Mouse (Mus musculus) T-helper 2 cell (primary cell): ENCODE data around the gene Aknad1.

Experiments used
- in situ Hi-C: fragments of 300-600 bp; cut with MboI, MseI; formaldehyde crosslinking; loops from one replicate; pipeline ENCODE4 v1.15.1; 2025; ENCODE audit warnings: high pct_unique_total_duplicates

The Aknad1 gene

GRCm38 (mm10) chr3:108751061-108751460 is 11.6 kb downstream of the Aknad1 start:
- in situ Hi-C loops = no loop called here

GRCm38 (mm10) chr3:108751691-108752090 is 12.2 kb downstream of the Aknad1 start:
- in situ Hi-C loops = no loop called here

- in situ Hi-C loops = no loop called here
These were observed 15.1 kb downstream of the Aknad1 start for GRCm38 (mm10) chr3:108754541-108754940.

- in situ Hi-C loops = no loop called here
These were observed 16.1 kb downstream of the Aknad1 start for GRCm38 (mm10) chr3:108755542-108755941.

- in situ Hi-C loops = no loop called here
These were observed 16.7 kb downstream of the Aknad1 start for GRCm38 (mm10) chr3:108756131-108756530.

- in situ Hi-C loops = no loop called here
These were observed 18.1 kb downstream of the Aknad1 start for GRCm38 (mm10) chr3:108757570-108757969.

GRCm38 (mm10) chr3:108759566-108760420 is 20.3 kb downstream of the Aknad1 start:
- in situ Hi-C loops = no loop called here

- in situ Hi-C loops = no loop called here
These were observed 23.2 kb downstream of the Aknad1 start for GRCm38 (mm10) chr3:108762597-108763111.

- in situ Hi-C loops = no loop called here
These were observed 24.2 kb downstream of the Aknad1 start for GRCm38 (mm10) chr3:108763691-108764090.

- in situ Hi-C loops = loop anchor here (5.0 kb wide), 1 partner anchor 38 kb away; no protein-coding TSS in a partner anchor
These were observed 25.5 kb downstream of the Aknad1 start for GRCm38 (mm10) chr3:108764976-108765375.

- in situ Hi-C loops = loop anchor here (5.0 kb wide), 1 partner anchor 38 kb away; no protein-coding TSS in a partner anchor
These were observed 26.0 kb downstream of the Aknad1 start for GRCm38 (mm10) chr3:108765476-108765875.

- in situ Hi-C loops = loop anchor here (5.0 kb wide), 1 partner anchor 40 kb away; no protein-coding TSS in a partner anchor
These were observed 27.5 kb downstream of the Aknad1 start for GRCm38 (mm10) chr3:108766943-108767342.

- in situ Hi-C loops = loop anchor here (5.0 kb wide), 1 partner anchor 40 kb away; no protein-coding TSS in a partner anchor
These were observed 28.0 kb downstream of the Aknad1 start for GRCm38 (mm10) chr3:108767416-108767815.

- in situ Hi-C loops = loop anchor here (5.0 kb wide), 1 partner anchor 42 kb away; no protein-coding TSS in a partner anchor
These were observed 30.1 kb downstream of the Aknad1 start for GRCm38 (mm10) chr3:108769547-108769946.

GRCm38 (mm10) chr3:108770725-108771368 is 31.4 kb downstream of the Aknad1 start:
- in situ Hi-C loops = no loop called here

- in situ Hi-C loops = no loop called here
These were observed 32.8 kb downstream of the Aknad1 start for GRCm38 (mm10) chr3:108772211-108772610.

GRCm38 (mm10) chr3:108772811-108773210 is 33.4 kb downstream of the Aknad1 start:
- in situ Hi-C loops = no loop called here

- in situ Hi-C loops = no loop called here
These were observed 39.5 kb downstream of the Aknad1 start for GRCm38 (mm10) chr3:108778761-108779540.

GRCm38 (mm10) chr3:108781238-108781883 is 41.9 kb downstream of the Aknad1 start:
- in situ Hi-C loops = no loop called here

GRCm38 (mm10) chr3:108781884-108782270 is 42.4 kb downstream of the Aknad1 start:
- in situ Hi-C loops = no loop called here

- in situ Hi-C loops = no loop called here
These were observed 43.0 kb downstream of the Aknad1 start for GRCm38 (mm10) chr3:108782364-108782895.
